Mouse (Mus musculus): ENCODE results near the gene Rgp1.
"Not testable (repeated sequence)": the region's sequence is repeated elsewhere in the genome, so short reads cannot be mapped to it uniquely, and the experiment has no call there.

Gene Rgp1

GRCm38 (mm10) chr4:43591961-43592360 lies 13.4 kb downstream of the Rgp1 start:
- in situ Hi-C loops (cut with MboI; ENCODE audit: low sequenced_read_pairs), result no loop called here

- in situ Hi-C loops (cut with MboI; ENCODE audit: low sequenced_read_pairs), result no loop called here
Measured at GRCm38 (mm10) chr4:43593453-43593852, 14.9 kb downstream of the Rgp1 start.

- in situ Hi-C loops (cut with MboI; ENCODE audit: low sequenced_read_pairs), result not testable (repeated sequence)
Measured at GRCm38 (mm10) chr4:43596597-43596996, 18.1 kb downstream of the Rgp1 start.

GRCm38 (mm10) chr4:43598200-43598599 lies 19.7 kb downstream of the Rgp1 start:
- in situ Hi-C loops (cut with MboI; ENCODE audit: low sequenced_read_pairs), result no loop called here

- in situ Hi-C loops (cut with MboI; ENCODE audit: low sequenced_read_pairs), result no loop called here
Measured at GRCm38 (mm10) chr4:43598650-43599380, 20.3 kb downstream of the Rgp1 start.

- in situ Hi-C loops (cut with MboI; ENCODE audit: low sequenced_read_pairs), result no loop called here
Measured at GRCm38 (mm10) chr4:43600195-43600934, 21.9 kb downstream of the Rgp1 start.

GRCm38 (mm10) chr4:43604099-43604498 lies 25.6 kb downstream of the Rgp1 start:
- in situ Hi-C loops (cut with MboI; ENCODE audit: low sequenced_read_pairs), result no loop called here

- in situ Hi-C loops (cut with MboI; ENCODE audit: low sequenced_read_pairs), result no loop called here
Measured at GRCm38 (mm10) chr4:43604751-43605685, 26.5 kb downstream of the Rgp1 start.

GRCm38 (mm10) chr4:43612534-43612933 lies 34.0 kb downstream of the Rgp1 start:
- in situ Hi-C loops (cut with MboI; ENCODE audit: low sequenced_read_pairs), result no loop called here

GRCm38 (mm10) chr4:43613060-43613730 lies 34.7 kb downstream of the Rgp1 start:
- in situ Hi-C loops (cut with MboI; ENCODE audit: low sequenced_read_pairs), result no loop called here

- in situ Hi-C loops (cut with MboI; ENCODE audit: low sequenced_read_pairs), result no loop called here
Measured at GRCm38 (mm10) chr4:43620146-43620778, 41.7 kb downstream of the Rgp1 start.

GRCm38 (mm10) chr4:43629106-43629817 lies 50.7 kb downstream of the Rgp1 start:
- in situ Hi-C loops (cut with MboI; ENCODE audit: low sequenced_read_pairs), result no loop called here

GRCm38 (mm10) chr4:43630030-43630581 lies 51.6 kb downstream of the Rgp1 start:
- in situ Hi-C loops (cut with MboI; ENCODE audit: low sequenced_read_pairs), result no loop called here

- in situ Hi-C loops (cut with MboI; ENCODE audit: low sequenced_read_pairs), result no loop called here
Measured at GRCm38 (mm10) chr4:43630671-43631045, 52.1 kb downstream of the Rgp1 start.

- in situ Hi-C loops (cut with MboI; ENCODE audit: low sequenced_read_pairs), result no loop called here
Measured at GRCm38 (mm10) chr4:43631046-43631955, 52.8 kb downstream of the Rgp1 start, which contains the start of gene Npr2. Gene Npr2 (plus strand): TSS chr4:43631935.

- in situ Hi-C loops (cut with MboI; ENCODE audit: low sequenced_read_pairs), result no loop called here
Measured at GRCm38 (mm10) chr4:43631956-43632920, 53.7 kb downstream of the Rgp1 start.

- in situ Hi-C loops (cut with MboI; ENCODE audit: low sequenced_read_pairs), result no loop called here
Measured at GRCm38 (mm10) chr4:43633296-43633695, 54.8 kb downstream of the Rgp1 start.
